Mouse (Mus musculus) c-Kit-negative CD71-positive TER-119-positive erythroid progenitor cells, embryonic 14.5 days (primary cell): ENCODE results near the gene Lpcat3.

Source experiments
- DNase-seq: peaks from one replicate; pipeline ENCODE4 v3.0.0-alpha.2; 2013; ENCODE audit warnings: low read depth, low spot score

Gene Lpcat3

GRCm38 (mm10) chr6:124703789-124704188 is 41.0 kb downstream of the Lpcat3 start:
- no peak for DNase-seq

- no peak for DNase-seq
Measured at GRCm38 (mm10) chr6:124704417-124704816, 41.6 kb downstream of the Lpcat3 start.

- no peak for DNase-seq
Measured at GRCm38 (mm10) chr6:124706061-124706627, 43.3 kb downstream of the Lpcat3 start.

GRCm38 (mm10) chr6:124708289-124708889 is 45.6 kb downstream of the Lpcat3 start:
- no peak for DNase-seq

GRCm38 (mm10) chr6:124711824-124712782 is 49.3 kb downstream of the Lpcat3 start, which contains the start of the genes Emg1 and Phb2:
TSS of gene Emg1 (minus strand) at chr6:124712178.
TSS of gene Phb2 (plus strand) at chr6:124712336.
- peak; percentile 95 for DNase-seq

GRCm38 (mm10) chr6:124712918-124713317 is 50.1 kb downstream of the Lpcat3 start:
- DNase-seq = no peak

GRCm38 (mm10) chr6:124716864-124717490 is 54.1 kb downstream of the Lpcat3 start:
- no peak for DNase-seq

GRCm38 (mm10) chr6:124717968-124718367 is 55.1 kb downstream of the Lpcat3 start:
- no peak for DNase-seq

GRCm38 (mm10) chr6:124718703-124719102 is 55.9 kb downstream of the Lpcat3 start:
- no peak for DNase-seq

- DNase-seq = no peak
Measured at GRCm38 (mm10) chr6:124719354-124719978, 56.6 kb downstream of the Lpcat3 start.

- no peak for DNase-seq
Measured at GRCm38 (mm10) chr6:124720904-124721303, 58.1 kb downstream of the Lpcat3 start.

- no peak for DNase-seq
Measured at GRCm38 (mm10) chr6:124722876-124723473, 60.1 kb downstream of the Lpcat3 start.

- no peak for DNase-seq
Measured at GRCm38 (mm10) chr6:124723541-124723940, 60.7 kb downstream of the Lpcat3 start.

- DNase-seq = no peak
Measured at GRCm38 (mm10) chr6:124724472-124724871, 61.6 kb downstream of the Lpcat3 start.

GRCm38 (mm10) chr6:124728621-124729020 is 65.8 kb downstream of the Lpcat3 start:
- no peak for DNase-seq

- DNase-seq = no peak
Measured at GRCm38 (mm10) chr6:124729850-124730705, 67.3 kb downstream of the Lpcat3 start.

GRCm38 (mm10) chr6:124731038-124731437 is 68.2 kb downstream of the Lpcat3 start:
- DNase-seq = no peak

- DNase-seq = no peak
Measured at GRCm38 (mm10) chr6:124732476-124733370, 69.9 kb downstream of the Lpcat3 start.

GRCm38 (mm10) chr6:124734417-124734816 is 71.6 kb downstream of the Lpcat3 start:
- DNase-seq = no peak
